Mouse (Mus musculus): Measurements from ENCODE around the gene Tex19.1. TPM values are rescaled to one million over a fixed set of nuclear protein-coding genes. Genes with fewer than 3 reads are reported as not detected.

Tex19.1 gene
- polyA plus RNA-seq, 1 experiment from 2014 or later: not detected

Other genes with a start within 250 kb of the Tex19.1 start
- 5.6 and 6.9 TPM in 2 replicates for gene Ccdc57, start 213.3 kb upstream of the Tex19.1 start, polyA plus RNA-seq (2015; fragmentation: Nextera tagmentation; extraction: Ambion mirVana)
- 15.7 and 18.7 TPM in 2 replicates for gene Slc16a3, start 197.7 kb upstream of the Tex19.1 start, polyA plus RNA-seq (2015; fragmentation: Nextera tagmentation; extraction: Ambion mirVana)
- gene Csnk1d, start 154.8 kb upstream of the Tex19.1 start, polyA plus RNA-seq (2015; fragmentation: Nextera tagmentation; extraction: Ambion mirVana): 122 and 139 TPM in 2 replicates
- gene Cd7, start 106.7 kb upstream of the Tex19.1 start, polyA plus RNA-seq (2015; fragmentation: Nextera tagmentation; extraction: Ambion mirVana): not detected in 2 replicates
- gene Sectm1b, start 82.6 kb upstream of the Tex19.1 start, polyA plus RNA-seq (2015; fragmentation: Nextera tagmentation; extraction: Ambion mirVana): not detected in 2 replicates
- not detected in 2 replicates for gene Sectm1a, start 64.9 kb upstream of the Tex19.1 start, polyA plus RNA-seq (2015; fragmentation: Nextera tagmentation; extraction: Ambion mirVana)
- gene Tex19.2, start 27.5 kb upstream of the Tex19.1 start, polyA plus RNA-seq (2015; fragmentation: Nextera tagmentation; extraction: Ambion mirVana): 0.09 TPM in 1 of 2 replicates, not detected in the other
- 0.09 TPM in 1 of 2 replicates, not detected in the other for gene Uts2r, start 14.1 kb downstream of the Tex19.1 start, polyA plus RNA-seq (2015; fragmentation: Nextera tagmentation; extraction: Ambion mirVana)
- 11.4 and 12.0 TPM in 2 replicates for gene Hexdc, start 58.3 kb downstream of the Tex19.1 start, polyA plus RNA-seq (2015; fragmentation: Nextera tagmentation; extraction: Ambion mirVana)
- gene Ogfod3, start 58.6 kb downstream of the Tex19.1 start, polyA plus RNA-seq (2015; fragmentation: Nextera tagmentation; extraction: Ambion mirVana): 16.8 and 17.2 TPM in 2 replicates
- 37.0 and 41.2 TPM in 2 replicates for gene Cybc1, start 83.2 kb downstream of the Tex19.1 start, polyA plus RNA-seq (2015; fragmentation: Nextera tagmentation; extraction: Ambion mirVana)
- gene Narf, start 91.1 kb downstream of the Tex19.1 start, polyA plus RNA-seq (2015; fragmentation: Nextera tagmentation; extraction: Ambion mirVana): 74.0 and 78.9 TPM in 2 replicates
- gene Foxk2, start 113.8 kb downstream of the Tex19.1 start, polyA plus RNA-seq (2015; fragmentation: Nextera tagmentation; extraction: Ambion mirVana): 13.4 and 14.2 TPM in 2 replicates
- 82.1 and 90.2 TPM in 2 replicates for gene Wdr45b, start 208.3 kb downstream of the Tex19.1 start, polyA plus RNA-seq (2015; fragmentation: Nextera tagmentation; extraction: Ambion mirVana)
- gene Rab40b, start 242.1 kb downstream of the Tex19.1 start, polyA plus RNA-seq (2015; fragmentation: Nextera tagmentation; extraction: Ambion mirVana): 4.1 and 4.3 TPM in 2 replicates